Mouse (Mus musculus): ENCODE results near the gene Hdhd3.

- TF ChIP-seq CTCF (IDR thresholded peaks at IDR 0.05; ENCODE audit: low read depth, low read length) (no peak), POLR2A (IDR thresholded peaks at IDR 0.05; ENCODE audit: borderline replicate concordance, low read depth, low read length) (no peak)
These were observed 40.1 kb downstream of the Hdhd3 start for GRCm38 (mm10) chr4:62463124-62463523.
